Mouse (Mus musculus) G1E (cell line): Measurements from ENCODE around the gene Pax7.

Experiments used
- CTCF ChIP-seq: IDR thresholded peaks from 2 replicates; pipeline ENCODE4 v1.5.1; 2012; ENCODE audit warnings: low read depth, low read length, inconsistent platforms, mixed read lengths
- GATA1 ChIP-seq: IDR thresholded peaks from 2 replicates; pipeline ENCODE4 v1.6.1; 2012; ENCODE audit warnings: borderline replicate concordance, low read length, inconsistent platforms, mixed read lengths
- GATA2 ChIP-seq: IDR thresholded peaks from 2 replicates; pipeline ENCODE4 v1.6.1; 2012; ENCODE audit warnings: low read depth, low read length, inconsistent platforms, borderline replicate concordance
- POLR2AphosphoS5 ChIP-seq: IDR thresholded peaks from 2 replicates; pipeline ENCODE4 v1.6.1; 2012; ENCODE audit warnings: low read depth, low read length, inconsistent platforms; ENCODE audit not compliant: insufficient replicate concordance
- TAL1 ChIP-seq: conservative IDR thresholded peaks from 2 replicates; pipeline ENCODE4 v1.6.1; 2012; ENCODE audit warnings: low read depth, low read length, inconsistent platforms, mixed read lengths

DNA sequence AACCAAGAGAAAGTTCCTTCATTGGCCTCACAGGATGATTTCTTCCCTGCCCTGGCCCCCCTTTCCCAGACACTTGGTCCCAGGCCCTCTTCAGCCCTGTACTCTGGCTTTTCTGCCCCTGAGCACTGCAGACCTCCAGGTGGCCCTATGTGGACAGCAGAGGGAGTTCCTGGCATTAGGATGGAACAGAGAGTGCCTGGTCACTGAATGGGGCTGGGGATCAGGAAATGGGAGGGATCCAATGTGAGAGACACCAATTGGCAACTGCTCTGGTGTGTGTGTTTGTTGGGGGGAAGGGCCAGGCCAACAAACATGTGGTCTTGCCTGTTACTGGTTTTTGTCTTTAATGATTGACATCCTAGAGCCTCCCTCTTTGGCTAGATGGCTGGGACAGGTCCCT lies 48.5 kb upstream of the Pax7 start:
- TF ChIP-seq GATA1 (no peak), CTCF (no peak), POLR2AphosphoS5 (no peak), TAL1 (no peak), GATA2 (no peak)
